Mouse (Mus musculus): ENCODE data around the gene 6030408B16Rik. TPM values are rescaled to one million over a fixed set of nuclear protein-coding genes. Genes with fewer than 3 reads are reported as not detected.

The 6030408B16Rik gene
- polyA plus RNA-seq, 2 experiments, result 0.74 to 1.0 TPM

- no peak overlapping the region for H3K27ac ChIP-seq (replicated peaks; ENCODE audit: low read depth, low read length)
- H3K4me2 ChIP-seq (replicated peaks; ENCODE audit: low read depth, low read length, severe bottlenecking), result no peak overlapping the region
- no peak for TF ChIP-seq POLR2A (IDR thresholded peaks at IDR 0.05; ENCODE audit: borderline replicate concordance, extremely low read depth, insufficient read depth, insufficient read length)
- WGBS, result 90% methylated on average over 29 of the region's 29 CpGs
- peaks cover 19% of the 10 kb centered on the region for H3K4me1 ChIP-seq (ENCODE audit: control insufficient read depth, insufficient read depth, low read length)
- no peaks in the 10 kb centered on the region for H3K9me3 ChIP-seq (ENCODE audit: control insufficient read depth, low read length)
- peaks cover 46% of the 10 kb centered on the region for H3K36me3 ChIP-seq (ENCODE audit: control insufficient read depth, insufficient read depth, low read length)
- no peak overlapping the region for H3K4me3 ChIP-seq (replicated peaks; ENCODE audit: low read length)
- DNase-seq (ENCODE audit: low spot score) (no peak), ATAC-seq (ENCODE audit: low FRiP score, low read depth) (no peak)
- H3K27me3 ChIP-seq (ENCODE audit: control insufficient read depth, insufficient read depth, low read length), result no peaks in the 10 kb centered on the region
- no peak overlapping the region for H3K9ac ChIP-seq (ENCODE audit: low read depth, low read length, severe bottlenecking)
Measured at GRCm38 (mm10) chr15:101270101-101270820, 22.8 kb upstream of the 6030408B16Rik start.

DNA sequence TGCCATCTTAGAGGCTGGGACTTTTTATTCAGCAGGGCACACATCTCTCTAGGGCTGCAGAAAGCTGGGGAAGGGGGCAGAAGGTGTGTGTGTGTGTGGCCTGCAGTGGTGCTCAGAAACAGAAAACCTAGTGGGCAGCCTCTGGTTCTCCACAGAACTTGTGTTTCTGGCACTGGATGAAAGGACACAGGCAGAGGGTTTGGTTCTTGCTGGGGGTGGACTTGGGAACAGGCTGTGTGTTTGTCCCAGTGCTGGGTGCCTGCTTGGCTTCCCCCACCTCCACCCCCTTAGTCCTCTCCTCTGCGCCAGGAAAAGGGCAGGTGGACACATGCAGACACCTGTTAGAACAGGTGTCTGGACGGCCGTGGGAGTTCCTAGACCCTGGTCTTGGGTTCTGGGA lies 21.9 kb upstream of the 6030408B16Rik start:
- no peaks in the 10 kb centered on the region for H3K9me3 ChIP-seq (ENCODE audit: control insufficient read depth, low read length)
- TF ChIP-seq POLR2A (IDR thresholded peaks at IDR 0.05; ENCODE audit: borderline replicate concordance, extremely low read depth, insufficient read depth, insufficient read length), result no peak
- H3K4me2 ChIP-seq (replicated peaks; ENCODE audit: low read depth, low read length, severe bottlenecking), result no peak overlapping the region
- no peaks in the 10 kb centered on the region for H3K27me3 ChIP-seq (ENCODE audit: control insufficient read depth, insufficient read depth, low read length)
- DNase-seq (ENCODE audit: low spot score), result no peak
- no peak overlapping the region for H3K27ac ChIP-seq (replicated peaks; ENCODE audit: low read depth, low read length)
- 63% methylated on average over 3 of the region's 3 CpGs for WGBS
- ATAC-seq (ENCODE audit: low FRiP score, low read depth), result no peak
- no peak overlapping the region for H3K9ac ChIP-seq (ENCODE audit: low read depth, low read length, severe bottlenecking)
- no peak overlapping the region for H3K4me3 ChIP-seq (replicated peaks; ENCODE audit: low read length)
- H3K4me1 ChIP-seq (ENCODE audit: control insufficient read depth, insufficient read depth, low read length), result peaks cover 11% of the 10 kb centered on the region
- H3K36me3 ChIP-seq (ENCODE audit: control insufficient read depth, insufficient read depth, low read length), result peaks cover 46% of the 10 kb centered on the region

DNA sequence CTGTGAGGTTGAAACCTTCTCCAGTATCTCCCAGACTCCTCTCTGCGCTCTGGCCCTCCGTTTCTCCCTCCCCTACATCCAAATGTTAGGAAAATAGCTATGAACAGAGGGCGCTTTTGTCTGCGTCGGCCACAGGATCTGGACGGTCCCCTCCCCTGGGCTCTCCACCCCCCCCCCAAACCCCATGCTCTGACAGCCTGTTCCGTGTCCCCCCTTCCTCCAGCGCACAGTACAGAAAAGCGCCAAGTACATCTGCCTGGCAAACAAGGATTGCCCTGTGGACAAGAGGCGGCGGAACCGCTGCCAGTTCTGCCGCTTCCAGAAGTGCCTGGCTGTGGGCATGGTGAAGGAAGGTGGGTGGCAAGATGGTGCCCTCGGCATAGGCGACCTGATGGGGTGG lies 21.5 kb upstream of the 6030408B16Rik start:
- Histone ChIP-seq H3K9me3 (ENCODE audit: control insufficient read depth, low read length) (no peaks in the 10 kb centered on the region), H3K27ac (replicated peaks; ENCODE audit: low read depth, low read length) (no peak overlapping the region), H3K36me3 (ENCODE audit: control insufficient read depth, insufficient read depth, low read length) (peaks cover 46% of the 10 kb centered on the region), H3K4me2 (replicated peaks; ENCODE audit: low read depth, low read length, severe bottlenecking) (no peak overlapping the region), H3K9ac (ENCODE audit: low read depth, low read length, severe bottlenecking) (no peak overlapping the region), H3K27me3 (ENCODE audit: control insufficient read depth, insufficient read depth, low read length) (no peaks in the 10 kb centered on the region), H3K4me1 (ENCODE audit: control insufficient read depth, insufficient read depth, low read length) (peaks cover 9% of the 10 kb centered on the region; the same call in 1 of the 2 replicates), H3K4me3 (replicated peaks; ENCODE audit: low read length) (no peak overlapping the region)
- no peak for DNase-seq (ENCODE audit: low spot score)
- ATAC-seq (ENCODE audit: low FRiP score, low read depth), result no peak
- 86% methylated on average over 15 of the region's 15 CpGs for WGBS
- no peak for TF ChIP-seq POLR2A (IDR thresholded peaks at IDR 0.05; ENCODE audit: borderline replicate concordance, extremely low read depth, insufficient read depth, insufficient read length)

GRCm38 (mm10) chr15:101274380-101274779 lies 18.6 kb upstream of the 6030408B16Rik start:
- Histone ChIP-seq H3K4me1 (ENCODE audit: control insufficient read depth, insufficient read depth, low read length) (peaks cover 20% of the 10 kb centered on the region), H3K9ac (ENCODE audit: low read depth, low read length, severe bottlenecking) (no peak overlapping the region), H3K4me3 (replicated peaks; ENCODE audit: low read length) (no peak overlapping the region), H3K36me3 (ENCODE audit: control insufficient read depth, insufficient read depth, low read length) (peaks cover 46% of the 10 kb centered on the region), H3K9me3 (ENCODE audit: control insufficient read depth, low read length) (no peaks in the 10 kb centered on the region), H3K27me3 (ENCODE audit: control insufficient read depth, insufficient read depth, low read length) (no peaks in the 10 kb centered on the region), H3K4me2 (replicated peaks; ENCODE audit: low read depth, low read length, severe bottlenecking) (no peak overlapping the region), H3K27ac (replicated peaks; ENCODE audit: low read depth, low read length) (no peak overlapping the region)
- ATAC-seq (ENCODE audit: low FRiP score, low read depth), result no peak
- DNase-seq (ENCODE audit: low spot score), result no peak
- WGBS, result 79% methylated on average over 6 of the region's 6 CpGs
- no peak for TF ChIP-seq POLR2A (IDR thresholded peaks at IDR 0.05; ENCODE audit: borderline replicate concordance, extremely low read depth, insufficient read depth, insufficient read length)

DNA sequence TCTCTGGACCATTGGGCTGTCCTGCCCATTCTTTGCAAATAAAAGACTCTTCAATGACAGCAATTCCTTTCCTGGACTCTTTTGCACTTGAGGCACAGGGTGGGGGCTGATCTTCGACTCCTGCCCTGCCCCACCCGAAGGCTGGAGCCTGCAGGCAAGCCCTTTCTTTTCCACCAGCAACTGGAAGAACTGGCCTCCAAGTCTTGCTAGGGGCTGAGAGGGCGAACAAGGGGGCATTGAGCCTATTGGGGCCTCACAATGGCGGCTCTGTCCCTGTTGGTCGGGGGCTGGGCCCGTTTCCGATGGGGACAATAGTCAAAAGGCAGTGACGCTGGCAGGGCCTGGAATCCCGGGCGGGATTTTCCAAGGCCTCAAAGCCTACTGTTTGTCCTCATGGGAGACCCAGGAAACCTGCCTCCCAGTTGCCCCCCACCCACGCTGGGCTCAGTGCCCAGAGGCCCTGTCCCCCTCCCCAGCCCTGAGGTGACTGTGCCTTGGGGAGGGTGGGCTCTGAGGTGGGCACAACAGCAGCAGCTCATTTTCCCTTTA lies 15.6 kb upstream of the 6030408B16Rik start:
- Histone ChIP-seq H3K27me3 (ENCODE audit: control insufficient read depth, insufficient read depth, low read length) (no peaks in the 10 kb centered on the region), H3K27ac (replicated peaks; ENCODE audit: low read depth, low read length) (peak overlapping the region; percentile 77), H3K36me3 (ENCODE audit: control insufficient read depth, insufficient read depth, low read length) (peaks cover 23% of the 10 kb centered on the region), H3K4me3 (replicated peaks; ENCODE audit: low read length) (no peak overlapping the region), H3K9ac (ENCODE audit: low read depth, low read length, severe bottlenecking) (no peak overlapping the region), H3K9me3 (ENCODE audit: control insufficient read depth, low read length) (no peaks in the 10 kb centered on the region), H3K4me2 (replicated peaks; ENCODE audit: low read depth, low read length, severe bottlenecking) (no peak overlapping the region), H3K4me1 (ENCODE audit: control insufficient read depth, insufficient read depth, low read length) (peaks cover 20% of the 10 kb centered on the region)
- DNase-seq (ENCODE audit: low spot score) (peak; percentile 20), ATAC-seq (ENCODE audit: low FRiP score, low read depth) (no peak)
- TF ChIP-seq POLR2A (IDR thresholded peaks at IDR 0.05; ENCODE audit: borderline replicate concordance, extremely low read depth, insufficient read depth, insufficient read length), result no peak
- 64% methylated on average over 11 of the region's 11 CpGs for WGBS

All from limb, embryonic 14.5 days (tissue).